Mouse (Mus musculus) v-Abl transformed pro-B cells (cell line): ENCODE measurements at regions not wholly inside any gene's neighbourhood (a gene's known extent, or its start where the extent isn't known, plus 50 kb on each side); places are given as distances from the start of the nearest gene placed in this dataset.

Source experiments
- in situ Hi-C, 2 experiments: fragments of 400-800 bp; cut with MboI; formaldehyde crosslinking; loops; one replicate each; pipeline ENCODE4 v1.15.1; 2025; ENCODE audit not compliant: unreplicated experiment in 2 of 2

DNA sequence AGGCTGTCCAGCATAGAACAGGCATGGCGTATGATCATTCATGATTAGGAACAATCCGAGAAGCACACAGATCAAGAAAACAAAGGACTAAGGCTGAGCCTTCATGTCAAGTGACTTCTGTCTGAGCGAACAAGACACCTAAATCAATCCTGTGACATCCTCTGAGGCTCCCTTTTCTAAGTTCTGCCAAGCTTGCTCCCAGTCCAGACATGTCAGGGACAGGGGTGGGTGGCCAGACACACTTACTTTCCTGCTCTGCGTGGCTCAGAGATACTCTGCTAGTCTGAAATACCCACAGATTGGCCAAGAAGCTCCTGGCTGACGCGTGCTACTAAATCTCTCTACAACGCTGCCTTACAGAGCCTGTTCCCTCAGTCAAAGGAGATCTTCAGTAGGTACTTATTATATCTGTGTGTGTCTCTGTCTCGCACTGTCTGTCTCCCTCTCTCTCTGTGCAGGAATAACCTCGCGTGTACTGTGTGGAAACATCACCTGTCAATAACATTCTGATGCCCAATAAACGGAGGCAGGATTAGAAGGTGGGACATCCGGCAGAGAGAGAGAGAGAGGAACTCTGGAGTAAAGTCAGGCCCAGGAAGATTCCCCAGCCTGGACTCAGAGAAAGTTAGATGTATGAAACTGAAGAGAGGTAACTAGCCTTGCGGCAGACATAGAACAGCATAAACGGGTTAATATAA is 163.5 kb downstream of the Fam43a start:
- in situ Hi-C loops: no loop called here

- in situ Hi-C loops: no loop called here
Measured at GRCm38 (mm10) chr16:30765591-30765990, 166.1 kb downstream of the Fam43a start.

- in situ Hi-C loops: no loop called here
Measured at GRCm38 (mm10) chr16:30769007-30769442, 169.5 kb downstream of the Fam43a start.

DNA sequence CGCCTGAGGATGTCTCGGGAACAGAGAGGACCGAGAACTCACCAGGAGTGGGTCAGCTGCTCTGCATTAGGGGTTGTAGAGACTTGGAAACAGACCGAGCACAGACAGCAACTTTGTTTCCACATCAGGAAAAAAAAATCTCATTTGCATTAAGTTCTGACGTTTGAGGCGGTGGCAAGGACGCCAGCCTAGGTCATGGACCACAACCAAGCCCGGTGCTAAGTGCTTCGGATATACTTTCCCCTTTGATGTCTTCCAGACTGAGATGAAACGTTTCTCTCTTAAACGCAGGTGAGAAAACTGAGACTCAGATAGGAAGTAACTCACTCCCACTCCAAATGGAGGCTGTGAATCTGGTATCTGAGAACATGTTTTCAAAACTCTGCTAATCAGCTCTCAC is 169.9 kb downstream of the Fam43a start:
- in situ Hi-C loops: no loop called here

GRCm38 (mm10) chr16:30772802-30773201 is 173.3 kb downstream of the Fam43a start:
- in situ Hi-C loops: loop anchor here in 1 of 2 experiments (10.0 kb wide), 1 partner anchor 192 kb away; no protein-coding TSS in a partner anchor

GRCm38 (mm10) chr16:30774951-30775661 is 175.6 kb downstream of the Fam43a start:
- in situ Hi-C loops: loop anchor here in 1 of 2 experiments (10.0 kb wide), 1 partner anchor 190 kb away; no protein-coding TSS in a partner anchor

- in situ Hi-C loops: loop anchor here in 1 of 2 experiments (10.0 kb wide), 1 partner anchor 189 kb away; no protein-coding TSS in a partner anchor
Measured at GRCm38 (mm10) chr16:30775740-30776700, 176.5 kb downstream of the Fam43a start.

DNA sequence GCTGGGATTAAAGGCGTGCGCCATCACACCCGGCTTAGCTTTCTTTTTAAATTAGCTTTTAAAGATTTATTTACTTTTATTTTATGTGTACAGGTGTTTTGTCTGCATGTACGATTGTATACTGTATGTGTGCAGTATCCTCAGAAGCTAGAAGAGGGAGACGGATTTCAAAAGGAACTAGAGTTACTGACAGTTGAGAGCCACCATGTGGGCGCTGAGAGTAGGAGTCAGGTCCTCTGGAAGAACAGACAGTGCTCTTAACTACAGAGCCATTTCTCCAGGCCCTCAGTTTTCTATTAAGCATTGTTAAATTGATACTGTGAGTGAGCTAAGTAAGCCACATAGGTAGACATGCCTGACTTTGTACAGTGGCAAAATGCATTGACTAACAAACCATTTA is 177.9 kb downstream of the Fam43a start:
- in situ Hi-C loops: loop anchor here in 1 of 2 experiments (10.0 kb wide), 1 partner anchor 187 kb away; no protein-coding TSS in a partner anchor

- in situ Hi-C loops: loop anchor here in 1 of 2 experiments (10.0 kb wide), 1 partner anchor 187 kb away; no protein-coding TSS in a partner anchor
Measured at GRCm38 (mm10) chr16:30778078-30778477, 178.6 kb downstream of the Fam43a start.

DNA sequence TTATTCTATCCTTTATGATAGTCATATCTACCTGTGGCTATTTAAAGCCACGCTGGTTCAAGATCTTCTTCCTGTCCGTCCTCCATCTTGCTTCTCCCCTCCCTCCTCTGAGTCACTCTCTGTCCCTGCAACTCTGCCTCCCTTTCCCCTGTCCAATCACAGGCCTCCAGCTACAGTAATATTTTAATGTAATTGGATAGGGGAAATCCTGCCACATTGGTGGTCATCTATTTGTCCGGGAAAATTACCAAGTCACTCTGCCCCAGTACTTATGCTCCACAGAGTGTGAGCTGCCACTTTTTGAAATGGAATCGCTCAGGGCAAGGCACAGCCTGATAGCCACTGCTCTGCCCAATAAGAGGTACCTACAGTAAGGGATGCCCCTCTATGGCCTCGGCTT is 179.4 kb downstream of the Fam43a start:
- in situ Hi-C loops: loop anchor here in 1 of 2 experiments (10.0 kb wide), 1 partner anchor 186 kb away; no protein-coding TSS in a partner anchor

GRCm38 (mm10) chr16:30784261-30784660 is 184.7 kb downstream of the Fam43a start:
- in situ Hi-C loops: no loop called here

DNA sequence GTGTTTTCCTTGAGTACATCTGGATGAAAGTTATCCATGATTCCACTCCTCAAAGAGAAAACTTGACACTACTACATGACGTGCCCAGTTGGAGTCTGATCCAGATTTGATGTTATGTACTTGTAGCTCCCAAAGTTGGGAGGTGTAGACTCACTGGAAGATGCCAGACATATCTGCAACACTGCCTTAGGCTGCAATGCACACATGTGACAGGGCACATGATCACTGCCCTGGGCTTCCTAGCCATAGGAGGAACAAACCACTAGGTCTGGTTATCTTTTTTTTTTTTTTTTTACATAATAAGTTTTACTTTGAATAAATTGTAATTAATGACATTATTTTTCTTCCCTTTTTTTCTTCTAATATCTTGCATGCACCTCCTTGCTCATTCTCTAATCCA is 185.4 kb downstream of the Fam43a start:
- in situ Hi-C loops: no loop called here

DNA sequence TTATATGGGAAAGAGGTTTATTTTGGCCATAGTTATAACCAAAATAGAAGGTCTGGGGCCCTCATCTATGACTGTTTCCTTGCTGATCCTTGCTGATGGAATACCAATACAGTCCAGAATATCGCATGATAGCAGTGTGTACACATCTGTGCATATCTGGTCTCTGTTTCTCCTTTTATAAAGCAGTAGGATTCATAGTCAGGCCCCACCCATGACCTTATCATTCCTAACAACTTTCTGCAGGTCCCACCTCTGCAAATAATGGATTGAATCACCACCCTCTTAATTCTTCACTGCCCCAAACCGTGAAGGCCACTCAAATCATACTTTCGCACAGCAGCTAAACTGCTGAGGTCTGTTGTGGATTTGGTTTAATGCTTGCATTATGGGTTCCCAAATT is 186.5 kb downstream of the Fam43a start:
- in situ Hi-C loops: no loop called here

GRCm38 (mm10) chr16:30787351-30787750 is 187.8 kb downstream of the Fam43a start:
- in situ Hi-C loops: no loop called here

DNA sequence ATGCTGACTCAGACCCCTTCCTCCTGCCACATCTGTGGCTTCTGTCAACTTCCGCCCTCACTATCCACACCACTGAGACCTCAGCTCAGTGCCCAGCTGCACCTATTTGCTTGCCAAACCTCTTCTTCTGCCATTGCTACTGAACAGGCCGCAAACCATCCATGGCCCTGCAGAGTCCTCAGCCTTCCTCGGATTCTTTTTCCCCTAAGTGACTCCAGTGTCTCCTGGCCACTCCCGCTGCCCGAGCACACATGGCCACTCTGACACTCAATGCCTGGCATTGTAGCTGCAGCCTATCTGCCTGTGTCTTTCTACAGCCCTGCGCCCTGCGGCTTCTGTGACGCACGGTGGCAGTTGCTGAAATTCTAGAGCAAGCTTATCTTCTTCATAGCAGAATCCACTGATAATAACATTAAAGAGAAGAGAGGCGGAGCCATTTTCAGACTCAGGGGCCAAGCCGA is 188.8 kb downstream of the Fam43a start:
- in situ Hi-C loops: no loop called here

DNA sequence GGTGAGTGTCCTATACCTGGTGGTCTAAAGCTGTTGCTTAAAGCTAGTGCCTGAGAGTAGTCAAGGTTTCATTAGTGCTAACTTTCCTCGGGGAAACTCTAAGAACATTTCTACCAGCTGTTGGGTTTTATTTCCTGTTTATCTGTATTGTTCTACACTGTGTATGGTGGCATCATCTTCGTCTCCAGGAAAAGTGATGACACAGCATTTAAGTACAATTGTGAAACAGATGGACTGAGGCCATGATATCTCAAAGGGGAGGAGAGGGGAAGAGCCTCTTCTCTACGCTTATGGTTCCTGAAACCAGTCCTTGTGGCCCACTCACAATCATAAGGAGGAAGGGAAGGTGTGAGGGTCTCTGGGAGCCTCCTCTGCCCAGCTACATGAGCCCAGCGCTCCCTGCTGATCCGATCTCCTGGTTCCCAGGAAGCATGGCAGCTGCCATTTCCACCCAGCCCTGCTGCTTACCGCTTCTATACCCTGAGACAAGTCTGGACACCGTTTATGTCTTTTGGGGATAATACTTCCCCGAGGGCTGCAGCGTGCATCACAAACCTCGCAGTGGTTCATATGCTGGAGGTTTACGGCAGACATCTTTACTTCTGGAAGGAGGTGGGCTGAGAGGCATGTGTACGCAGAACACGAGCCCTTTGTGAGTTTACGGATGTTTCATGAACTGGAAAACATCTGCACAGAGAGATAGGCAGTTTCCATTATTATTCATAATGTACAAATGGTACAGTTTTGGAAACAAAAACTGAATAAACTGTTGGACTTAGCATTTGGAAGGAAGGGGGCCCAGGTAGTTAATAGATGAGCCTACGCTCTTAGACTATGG is 189.6 kb downstream of the Fam43a start:
- in situ Hi-C loops: no loop called here

DNA sequence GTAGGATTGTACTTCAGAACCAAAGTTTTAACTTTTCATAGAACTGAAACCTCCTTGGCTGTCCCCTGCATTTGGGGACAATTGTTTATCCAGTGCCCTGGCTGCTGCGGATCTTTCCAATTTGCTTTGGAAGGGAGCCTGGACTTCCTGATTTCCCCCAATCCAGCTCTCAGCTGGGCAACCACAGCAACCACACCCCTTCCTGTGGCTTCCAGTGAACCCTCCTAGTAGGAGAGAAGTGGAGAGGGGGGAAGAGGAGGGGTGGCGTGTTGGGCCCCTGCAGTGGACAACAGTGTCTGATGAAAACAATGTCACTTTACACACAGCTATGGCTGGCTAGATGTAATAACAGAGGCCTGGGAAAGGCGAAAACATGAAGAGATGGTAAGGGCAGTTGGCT is 190.5 kb downstream of the Fam43a start:
- in situ Hi-C loops: no loop called here

- in situ Hi-C loops: no loop called here
Measured at GRCm38 (mm10) chr16:30790551-30791001, 191.1 kb downstream of the Fam43a start.
